Mouse (Mus musculus) C2C12 (cell line): ENCODE data around the gene Syne2. TPM values are rescaled to one million over a fixed set of nuclear protein-coding genes. Genes with fewer than 3 reads are reported as not detected.

Experiments
- H3K27me3 ChIP-seq: one replicate; pipeline ENCODE4 v1.6.1; 2011; ENCODE audit not compliant: control insufficient read depth, insufficient read depth, insufficient read length
- H3K36me3 ChIP-seq: one replicate; pipeline ENCODE4 v1.6.1; 2011; ENCODE audit not compliant: control insufficient read depth, insufficient read depth
- H3K4me3 ChIP-seq: one replicate; pipeline ENCODE4 v1.5.1; 2011; ENCODE audit warnings: mild to moderate bottlenecking, control low read depth; ENCODE audit not compliant: poor library complexity, insufficient read depth, severe bottlenecking
- H3K79me2 ChIP-seq: one replicate; pipeline ENCODE4 v1.6.1; 2011; ENCODE audit not compliant: control insufficient read depth, insufficient read depth
- H3K79me3 ChIP-seq: one replicate; pipeline ENCODE4 v1.6.1; 2011; ENCODE audit warnings: low read depth, control low read depth
- H3ac ChIP-seq: one replicate; pipeline ENCODE3; 2011; ENCODE audit warnings: low read depth; ENCODE audit not compliant: control insufficient read depth, insufficient read length
- CEBPB ChIP-seq: IDR thresholded peaks from one replicate; pipeline ENCODE4 v1.6.1; 2011; ENCODE audit warnings: low read depth, mild to moderate bottlenecking, control low read depth, moderate library complexity
- CTCF ChIP-seq: IDR thresholded peaks from one replicate; pipeline ENCODE4 v1.5.1; 2011; ENCODE audit not compliant: control insufficient read depth, insufficient read depth, insufficient read length
- FOSL1 ChIP-seq: IDR thresholded peaks from one replicate; pipeline ENCODE4 v1.8.0; 2011; ENCODE audit warnings: mild to moderate bottlenecking, low read length; ENCODE audit not compliant: poor library complexity, insufficient read depth, severe bottlenecking
- MAX ChIP-seq: IDR thresholded peaks from one replicate; pipeline ENCODE4 v1.6.1; 2011; ENCODE audit warnings: mild to moderate bottlenecking, control low read depth
- MYOD1 ChIP-seq: IDR thresholded peaks from one replicate; pipeline ENCODE4 v1.6.1; 2011; ENCODE audit warnings: low read depth; ENCODE audit not compliant: control insufficient read depth, insufficient read length
- MYOG ChIP-seq: IDR thresholded peaks from one replicate; pipeline ENCODE4 v1.6.1; 2011; ENCODE audit not compliant: control insufficient read depth, insufficient read length; ENCODE audit errors: extremely low read depth
- USF1 ChIP-seq: IDR thresholded peaks from one replicate; pipeline ENCODE4 v1.6.1; 2011; ENCODE audit warnings: low read depth, mild to moderate bottlenecking, control low read depth, moderate library complexity
- polyA plus RNA-seq: library from polyadenylated mRNA; unstranded; fragments of >200 nt; fragmentation: generic; extraction: Trizol; gene quantifications from one replicate; pipeline ENCODE4 v1.2.1, GENCODE M21; 2012; ENCODE audit warnings: missing spikeins

Gene Syne2
- polyA plus RNA-seq, 1 experiment: 5.3 TPM

- no peak overlapping the region for H3K4me3 ChIP-seq
- H3K79me3 ChIP-seq: no peaks in the 10 kb centered on the region
- no peaks in the 10 kb centered on the region for H3K79me2 ChIP-seq
- H3ac ChIP-seq: no peak overlapping the region
- no peaks in the 10 kb centered on the region for H3K27me3 ChIP-seq
- TF ChIP-seq MYOG (no peak), MAX (no peak), CEBPB (no peak)
- H3K36me3 ChIP-seq: peaks cover 14% of the 10 kb centered on the region
These were observed 77.0 kb downstream of the Syne2 start for GRCm38 (mm10) chr12:75894998-75895331.

- no peaks in the 10 kb centered on the region for H3K79me2 ChIP-seq
- TF ChIP-seq MAX (no peak), USF1 (peak; percentile 68)
- H3K36me3 ChIP-seq: peaks cover 7% of the 10 kb centered on the region
- no peak overlapping the region for H3ac ChIP-seq
- H3K79me3 ChIP-seq: no peaks in the 10 kb centered on the region
- no peak overlapping the region for H3K4me3 ChIP-seq
- no peaks in the 10 kb centered on the region for H3K27me3 ChIP-seq
These were observed 79.9 kb downstream of the Syne2 start for GRCm38 (mm10) chr12:75897793-75898192.

DNA sequence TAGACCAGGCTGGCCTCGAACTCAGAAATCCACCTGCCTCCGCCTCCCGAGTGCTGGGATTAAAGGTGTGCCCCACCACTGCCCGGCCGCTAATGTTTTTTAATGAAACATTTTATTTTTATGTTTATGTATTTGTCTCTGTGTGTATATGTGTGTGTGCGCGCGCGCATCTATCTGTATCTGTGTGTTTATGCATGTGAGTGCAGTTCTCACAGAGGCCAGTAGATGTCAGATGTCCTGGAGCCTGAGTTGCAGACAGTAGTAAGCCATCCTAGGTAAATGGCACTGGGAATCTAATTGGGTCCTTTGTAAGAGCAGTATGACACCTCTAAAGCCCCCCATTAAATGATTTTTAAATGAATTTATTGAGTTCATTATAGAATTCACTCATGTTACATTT lies 83.8 kb downstream of the Syne2 start:
- H3K4me3 ChIP-seq: no peak overlapping the region
- no peaks in the 10 kb centered on the region for H3K27me3 ChIP-seq
- no peaks in the 10 kb centered on the region for H3K79me2 ChIP-seq
- H3ac ChIP-seq: no peak overlapping the region
- H3K36me3 ChIP-seq: no peaks in the 10 kb centered on the region
- no peaks in the 10 kb centered on the region for H3K79me3 ChIP-seq
- TF ChIP-seq CTCF: no peak
- no peak for TF ChIP-seq CEBPB
- no peak for TF ChIP-seq MYOD1
- TF ChIP-seq FOSL1: no peak

DNA sequence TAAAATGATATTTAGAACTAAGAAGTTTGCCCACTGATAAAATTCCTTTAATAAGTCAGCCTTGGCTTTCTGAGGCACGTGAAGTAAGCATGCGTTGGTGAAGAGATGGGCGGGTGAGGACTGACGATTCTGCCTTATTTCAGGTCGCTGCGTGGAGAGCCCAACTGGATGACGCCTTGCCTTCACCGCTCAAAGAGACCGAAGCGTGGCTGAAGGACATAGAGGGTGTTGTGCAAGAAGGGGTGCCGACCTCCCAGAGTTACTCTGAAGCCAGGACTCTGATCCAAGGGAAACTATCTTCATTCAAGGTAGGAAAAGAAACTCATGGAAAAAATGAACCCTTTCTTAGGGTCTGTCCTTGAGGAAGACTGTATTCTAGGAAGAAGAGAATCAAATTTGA lies 86.1 kb downstream of the Syne2 start:
- Histone ChIP-seq H3K36me3 (no peaks in the 10 kb centered on the region), H3K4me3 (no peak overlapping the region), H3ac (no peak overlapping the region), H3K27me3 (no peaks in the 10 kb centered on the region), H3K79me3 (no peaks in the 10 kb centered on the region), H3K79me2 (no peaks in the 10 kb centered on the region)
- TF ChIP-seq USF1 (no peak), MYOD1 (no peak), FOSL1 (no peak), MAX (no peak)

DNA sequence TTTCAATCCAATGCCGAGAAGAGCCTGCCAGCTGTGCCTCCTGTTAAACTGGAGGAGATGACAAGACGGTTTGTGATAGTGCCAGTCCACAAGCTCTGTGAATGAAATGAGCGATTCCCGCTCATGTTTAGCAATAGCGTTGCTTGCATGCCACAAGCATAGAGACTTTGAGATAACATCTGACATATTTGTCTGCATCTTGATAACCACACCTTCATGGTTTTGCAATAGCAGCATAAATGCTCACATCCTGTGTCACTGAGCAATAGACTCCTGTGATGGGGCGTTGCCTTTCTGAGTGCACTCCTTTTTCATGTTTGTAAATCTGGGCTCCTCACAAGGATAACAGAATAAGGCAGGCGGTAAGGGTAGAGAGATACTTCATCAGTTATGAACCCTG lies 87.4 kb downstream of the Syne2 start:
- TF ChIP-seq USF1: no peak
- TF ChIP-seq MYOD1: no peak
- TF ChIP-seq MAX: no peak
- TF ChIP-seq FOSL1: no peak
- TF ChIP-seq CTCF: no peak
- no peak for TF ChIP-seq MYOG
- TF ChIP-seq CEBPB: no peak
- Histone ChIP-seq H3K79me2 (no peaks in the 10 kb centered on the region), H3K36me3 (no peaks in the 10 kb centered on the region), H3K27me3 (no peaks in the 10 kb centered on the region), H3ac (no peak overlapping the region), H3K79me3 (no peaks in the 10 kb centered on the region), H3K4me3 (no peak overlapping the region)

DNA sequence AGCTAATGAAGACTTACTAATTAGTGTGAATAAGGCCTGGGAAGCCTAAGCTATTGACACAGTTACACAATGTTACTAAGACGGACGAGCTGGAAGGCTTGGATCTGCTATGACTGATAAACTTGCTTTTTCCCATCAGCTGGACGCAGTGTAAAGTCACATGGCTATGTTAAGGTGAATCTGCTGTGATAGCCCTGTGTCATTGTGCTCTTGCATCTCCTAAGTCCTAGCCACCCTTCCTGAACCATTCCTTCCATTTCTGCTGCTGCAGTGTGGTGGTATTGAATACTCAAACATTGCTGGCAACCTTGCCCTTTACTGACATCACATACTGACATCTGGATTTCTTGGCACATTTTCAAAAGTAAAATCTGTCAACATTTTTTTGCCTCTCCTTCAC lies 90.5 kb downstream of the Syne2 start:
- no peak overlapping the region for H3ac ChIP-seq

DNA sequence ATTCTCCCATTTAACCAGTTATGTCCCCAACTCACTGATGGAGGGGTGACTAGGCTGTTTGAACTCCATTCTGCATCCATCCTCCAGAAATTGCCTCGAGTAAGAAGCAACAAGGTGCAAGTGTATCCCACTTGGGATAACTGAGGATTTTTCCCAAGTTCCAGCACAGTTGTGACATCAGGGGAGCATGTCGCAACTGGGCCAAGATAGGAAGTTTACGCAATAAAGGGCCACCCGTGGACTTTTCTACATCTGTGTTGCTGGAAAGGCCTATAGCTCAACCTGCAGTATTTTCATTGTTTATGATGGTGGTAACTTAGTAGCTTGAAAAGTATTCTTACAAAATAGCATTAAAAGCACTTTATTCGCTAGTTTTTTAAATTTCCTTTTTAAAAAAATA lies 97.8 kb downstream of the Syne2 start:
- Histone ChIP-seq H3ac (no peak overlapping the region), H3K79me3 (no peaks in the 10 kb centered on the region), H3K27me3 (no peaks in the 10 kb centered on the region), H3K4me3 (no peak overlapping the region), H3K79me2 (no peaks in the 10 kb centered on the region), H3K36me3 (peaks cover 31% of the 10 kb centered on the region)
- TF ChIP-seq CEBPB (peak; percentile 54), MYOD1 (no peak), CTCF (no peak), FOSL1 (no peak), USF1 (no peak), MAX (no peak)

More for the DNA sequence above, 90.5 kb downstream of the Syne2 start:
- no peaks in the 10 kb centered on the region for H3K79me2 ChIP-seq
- no peaks in the 10 kb centered on the region for H3K79me3 ChIP-seq
- no peaks in the 10 kb centered on the region for H3K27me3 ChIP-seq
- TF ChIP-seq CTCF (no peak), USF1 (no peak), FOSL1 (no peak), CEBPB (no peak), MYOD1 (no peak), MAX (no peak), MYOG (no peak)
- no peak overlapping the region for H3K4me3 ChIP-seq
- H3K36me3 ChIP-seq: peaks cover 16% of the 10 kb centered on the region
